Mouse (Mus musculus) fibroblast of lung, adult 2 months (primary cell): ENCODE measurements around the gene Vwa5a.

Experiments used
- DNase-seq: peaks from one replicate; pipeline ENCODE4 v3.0.0-alpha.2; 2011; ENCODE audit warnings: low read depth

Vwa5a gene

DNA sequence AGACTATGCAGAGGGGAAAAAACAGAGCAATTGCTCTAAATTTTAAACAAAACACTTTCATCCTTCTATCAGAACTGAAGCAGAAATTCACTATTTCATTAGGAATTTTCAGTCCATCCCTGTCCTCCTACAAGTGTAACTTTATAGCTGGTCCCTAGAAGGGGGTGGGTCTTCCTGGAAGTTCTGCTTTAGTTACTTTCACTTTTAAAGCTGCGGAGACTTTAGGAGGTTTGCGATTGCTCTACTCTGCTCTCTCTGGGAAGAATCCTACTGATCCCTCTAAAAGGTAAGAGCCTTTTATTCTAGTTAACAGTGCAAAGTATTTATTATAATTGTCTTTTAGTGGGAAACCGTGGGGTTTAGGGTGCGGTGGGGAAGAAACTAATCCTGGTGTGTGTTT, at the start of gene Vwa5a:
TSS of gene Vwa5a (plus strand) at position 167 of the 400 bp plus-strand sequence.
- DNase-seq: peak; percentile 56

DNA sequence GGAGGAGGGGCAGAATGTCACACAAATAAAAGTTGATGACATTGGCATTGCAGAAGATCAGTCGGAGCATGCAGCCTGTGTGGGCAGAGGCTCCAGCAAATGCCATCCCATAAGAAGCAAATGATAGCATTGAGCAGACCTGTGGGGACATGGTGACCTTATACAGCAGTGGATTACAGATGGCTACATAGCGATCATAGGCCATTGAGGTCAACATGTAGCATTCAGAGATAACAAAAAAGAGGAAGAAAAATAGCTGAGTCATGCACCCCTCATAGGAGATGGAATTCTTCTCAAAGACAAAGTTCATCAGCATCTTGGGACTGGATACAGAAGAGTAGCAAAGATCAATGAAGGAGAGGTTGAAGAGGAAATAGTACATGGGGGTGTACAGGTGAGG, 45.2 kb upstream of the Vwa5a start:
- DNase-seq: no peak

GRCm38 (mm10) chr9:38674501-38674900, 43.6 kb upstream of the Vwa5a start, which contains the start of gene Olfr918:
Gene Olfr918, minus strand, starts transcription at chr9:38674601.
- no peak for DNase-seq

GRCm38 (mm10) chr9:38718927-38719441, 916 bp downstream of the Vwa5a start:
- peak; percentile 31 for DNase-seq

DNA sequence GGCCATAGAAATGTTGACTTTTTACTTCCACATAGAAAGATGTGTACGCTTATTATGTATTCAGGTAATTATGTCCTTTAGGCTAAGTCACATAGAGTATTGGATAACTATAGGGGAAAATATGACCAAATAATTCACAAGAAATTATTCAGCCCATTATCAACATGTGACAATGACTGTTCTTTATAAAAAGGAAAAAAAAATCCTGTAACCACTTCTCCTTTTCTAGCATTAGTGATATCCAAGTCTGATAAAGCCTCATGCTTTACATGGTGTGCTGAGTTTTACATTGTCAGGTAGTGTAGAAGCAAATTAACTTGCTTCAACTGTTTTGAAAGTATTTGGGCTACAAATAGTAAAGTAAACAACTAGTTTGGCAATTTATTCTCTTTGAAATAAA, 6.0 kb downstream of the Vwa5a start:
- DNase-seq: no peak

- no peak for DNase-seq
These were observed 10.2 kb downstream of the Vwa5a start for GRCm38 (mm10) chr9:38728218-38728617.

DNA sequence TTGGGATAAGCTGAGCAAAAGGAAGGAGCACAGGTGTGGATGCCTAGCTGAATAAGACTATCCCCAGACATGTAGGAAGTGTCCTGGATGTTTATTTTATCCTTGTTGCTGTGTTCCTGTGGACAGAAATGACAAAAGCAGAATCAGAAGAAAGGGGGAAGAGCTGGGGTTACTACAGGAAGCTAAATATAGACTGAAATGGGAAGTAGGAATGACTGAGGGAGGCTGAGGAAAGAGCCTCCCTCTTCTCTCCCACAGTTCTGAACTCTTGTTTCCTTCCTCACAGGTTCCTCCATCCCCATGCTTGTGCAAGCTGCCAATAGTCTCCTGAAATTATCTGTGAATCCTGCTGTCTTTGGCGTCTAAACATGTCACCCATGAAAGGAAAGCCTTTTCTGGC, 23.3 kb downstream of the Vwa5a start:
- no peak for DNase-seq

DNA sequence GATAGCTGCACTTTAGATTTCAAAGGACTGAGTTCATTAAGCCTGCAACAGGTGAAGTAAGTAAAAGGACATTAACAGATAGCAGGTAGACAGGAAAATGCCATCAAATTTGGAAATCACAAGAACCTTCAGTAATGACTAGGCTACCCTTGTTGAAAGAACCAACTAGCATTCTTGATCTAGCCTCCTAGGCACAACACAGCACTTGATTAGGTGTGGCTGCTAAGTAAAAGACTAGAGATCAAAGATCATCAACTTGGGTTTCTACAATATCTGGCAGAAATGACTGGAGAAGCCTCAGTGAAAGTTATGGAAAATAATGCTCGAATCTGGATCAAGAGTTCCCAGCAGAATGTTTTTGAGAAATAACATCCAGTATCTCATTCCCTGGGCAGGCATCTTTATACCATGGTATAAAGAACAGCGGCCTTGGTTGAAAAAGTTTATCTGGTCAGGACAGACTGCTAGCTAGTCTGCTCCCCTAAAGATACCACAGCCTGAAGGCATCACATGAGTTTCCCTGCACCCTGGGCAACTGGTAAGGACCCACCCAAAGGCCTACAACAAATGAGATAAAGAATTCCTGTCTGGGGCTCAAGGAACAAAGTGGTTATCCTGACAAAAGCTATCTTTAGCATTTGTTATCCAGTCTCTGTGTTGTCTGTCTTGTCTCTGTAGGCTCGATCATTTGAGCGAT, 26.7 kb downstream of the Vwa5a start:
- no peak for DNase-seq

DNA sequence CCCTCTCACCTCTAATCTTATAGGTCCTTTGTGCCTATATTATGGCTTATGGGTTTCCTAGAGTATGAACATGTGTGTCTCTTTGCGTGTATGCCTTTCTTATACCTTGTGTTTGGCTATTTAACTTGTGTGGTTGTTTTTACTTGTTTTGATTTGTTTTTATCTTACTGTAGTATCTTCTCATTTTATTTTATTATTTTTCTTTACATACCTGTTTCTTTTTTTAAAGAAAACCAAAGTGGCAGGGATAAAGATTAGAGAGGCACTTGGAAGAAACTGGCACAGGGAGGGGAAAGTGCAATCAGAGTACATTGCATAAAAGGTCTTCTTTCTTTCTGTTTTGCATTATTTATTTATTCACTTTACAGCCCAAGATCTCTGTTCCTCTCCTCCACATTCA, 33.9 kb downstream of the Vwa5a start, which contains the start of gene Olfr920:
TSS of gene Olfr920 (plus strand) at position 301 of the 400 bp plus-strand sequence.
- no peak for DNase-seq

DNA sequence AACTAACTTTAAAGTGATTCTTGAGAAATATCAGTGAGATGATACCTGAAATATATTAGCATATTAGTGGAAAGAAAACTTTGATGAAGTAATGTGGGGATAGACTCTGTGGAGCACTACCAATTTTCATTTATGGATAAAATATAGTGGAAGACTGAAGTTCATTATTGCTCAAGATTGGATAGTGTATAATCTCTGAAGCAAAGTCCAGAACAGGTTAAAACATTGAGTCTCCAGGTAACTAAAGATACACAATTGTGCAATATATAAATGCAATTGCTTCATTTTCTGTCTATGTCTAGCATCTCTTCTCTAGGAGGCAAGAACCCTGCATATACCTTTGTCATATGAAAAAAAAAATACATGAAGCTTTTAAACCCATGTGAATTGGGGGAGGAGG, 54.7 kb downstream of the Vwa5a start, which contains the start of gene Olfr921:
TSS of gene Olfr921 (plus strand) at position 301 of the 400 bp plus-strand sequence.
- no peak for DNase-seq

DNA sequence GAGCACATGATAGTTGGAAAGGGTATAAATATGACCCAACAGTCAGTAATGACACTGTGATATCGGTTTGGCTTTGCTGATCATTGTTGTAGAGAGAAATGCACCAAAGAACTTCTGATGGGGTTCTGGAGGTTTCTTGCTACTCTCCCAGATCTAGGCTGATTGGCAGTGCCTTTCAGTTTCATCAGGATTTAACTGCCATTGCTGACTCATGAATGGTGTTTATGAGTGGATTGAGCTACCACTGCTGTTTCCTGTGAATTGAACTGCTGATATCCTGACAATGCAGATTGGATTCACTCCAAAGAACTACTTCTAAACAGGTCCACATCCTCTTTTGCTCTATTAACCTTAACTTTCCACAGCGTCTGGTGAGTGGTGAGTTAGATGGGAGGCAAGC, 74.6 kb downstream of the Vwa5a start:
- DNase-seq: no peak
